Mouse (Mus musculus): Measurements from ENCODE around the gene Gemin5.

DNA sequence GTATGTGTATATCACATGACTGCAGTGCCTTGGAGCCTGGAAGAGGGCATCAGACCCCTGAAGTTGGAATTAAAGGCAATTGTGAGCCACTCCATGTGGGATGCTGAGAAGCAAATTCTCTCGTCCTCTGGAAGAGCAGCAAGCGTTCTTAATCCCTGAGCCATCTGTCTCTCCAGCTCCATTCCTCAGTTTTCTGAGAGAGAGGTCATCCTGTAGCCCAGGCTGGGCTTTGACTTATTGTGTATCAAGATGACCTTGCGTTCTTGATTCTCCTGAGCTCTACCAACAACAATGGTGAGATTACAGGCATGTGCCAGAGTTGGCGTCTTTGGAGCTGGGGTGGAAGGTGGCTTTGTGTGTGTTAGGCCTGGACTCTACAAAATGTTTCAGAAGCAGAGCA lies 73.6 kb downstream of the Gemin5 start:
- no peak for TF ChIP-seq CTCF (IDR thresholded peaks at IDR 0.05; ENCODE audit: low read depth, low read length)
- TF ChIP-seq POLR2AphosphoS5 (IDR thresholded peaks at IDR 0.05; ENCODE audit: insufficient replicate concordance, low read depth, low read length) = no peak
- TF ChIP-seq GATA1 (IDR thresholded peaks at IDR 0.05; ENCODE audit: borderline replicate concordance, low read length) = no peak
- no peak for TF ChIP-seq TAL1 (conservative IDR thresholded peaks at IDR 0.05; ENCODE audit: low read depth, low read length)
- no peak for TF ChIP-seq GATA2 (IDR thresholded peaks at IDR 0.05; ENCODE audit: borderline replicate concordance, low read depth, low read length)

Measured in G1E (cell line).